Mouse (Mus musculus): ENCODE results near the gene Gas7.

Gene Gas7

DNA sequence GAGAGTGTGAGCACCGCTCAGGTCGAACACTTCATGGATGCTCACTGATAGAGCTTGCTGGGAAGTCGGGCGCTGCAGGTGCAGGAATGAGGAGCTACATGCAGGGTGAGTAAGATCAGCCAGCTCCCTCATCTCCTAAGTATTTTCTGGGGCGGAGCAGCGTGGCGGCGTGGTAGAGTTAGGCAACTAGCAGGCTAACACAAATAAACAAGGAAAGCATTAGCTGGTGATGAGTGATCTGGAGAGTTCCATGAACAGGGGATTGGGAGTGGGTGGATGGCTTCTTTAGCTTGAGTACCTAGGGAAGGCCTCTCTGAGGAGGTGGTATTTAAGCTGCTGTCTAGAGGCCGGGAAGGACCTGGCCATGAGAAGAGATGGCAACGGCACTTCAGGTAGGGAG, 77.5 kb downstream of the Gas7 start:
- in situ Hi-C loops (cut with MboI; ENCODE audit: low sequenced_read_pairs): no loop called here

DNA sequence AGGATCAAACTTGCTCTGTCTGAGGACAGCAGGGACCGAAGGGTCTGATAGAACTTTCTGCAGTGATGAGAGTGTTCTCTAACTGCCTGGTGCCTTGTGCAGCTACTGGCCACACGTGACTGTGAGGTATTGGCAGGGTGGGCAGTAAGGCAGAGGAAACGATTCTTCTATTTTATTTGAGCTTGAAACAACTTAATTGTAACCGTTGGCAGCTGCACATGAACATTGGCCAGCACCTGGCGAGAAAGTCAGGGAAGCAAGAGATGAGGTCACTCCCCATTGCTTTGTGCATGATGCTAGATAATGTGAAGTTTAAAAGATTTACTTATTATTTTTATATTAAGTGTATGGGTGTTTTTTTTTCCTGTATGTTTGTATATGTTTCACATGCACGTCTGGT, 77.9 kb downstream of the Gas7 start:
- in situ Hi-C loops (cut with MboI; ENCODE audit: low sequenced_read_pairs): no loop called here

GRCm38 (mm10) chr11:67535703-67536102, 80.5 kb downstream of the Gas7 start:
- in situ Hi-C loops (cut with MboI; ENCODE audit: low sequenced_read_pairs): no loop called here

GRCm38 (mm10) chr11:67536413-67536812, 81.2 kb downstream of the Gas7 start:
- in situ Hi-C loops (cut with MboI; ENCODE audit: low sequenced_read_pairs): no loop called here

DNA sequence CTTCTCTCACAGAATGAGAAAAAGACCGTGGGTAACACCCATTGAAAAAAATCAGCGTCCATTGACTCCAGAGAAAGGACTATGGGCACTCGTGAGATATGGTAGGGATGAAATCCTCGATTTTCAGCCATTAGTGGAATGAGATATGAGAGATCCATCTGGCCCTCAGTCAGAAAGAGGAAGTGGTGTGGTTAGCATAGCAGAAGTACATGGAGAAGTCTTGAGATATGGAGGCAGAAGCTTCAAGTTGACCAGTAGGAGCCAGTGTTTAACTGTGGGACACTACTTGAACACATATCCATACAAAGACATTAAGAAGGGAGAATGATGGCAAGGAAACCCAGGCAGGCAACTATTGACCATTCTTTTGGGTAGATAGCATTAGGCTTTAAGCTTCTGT, 82.1 kb downstream of the Gas7 start:
- in situ Hi-C loops (cut with MboI; ENCODE audit: low sequenced_read_pairs): no loop called here

DNA sequence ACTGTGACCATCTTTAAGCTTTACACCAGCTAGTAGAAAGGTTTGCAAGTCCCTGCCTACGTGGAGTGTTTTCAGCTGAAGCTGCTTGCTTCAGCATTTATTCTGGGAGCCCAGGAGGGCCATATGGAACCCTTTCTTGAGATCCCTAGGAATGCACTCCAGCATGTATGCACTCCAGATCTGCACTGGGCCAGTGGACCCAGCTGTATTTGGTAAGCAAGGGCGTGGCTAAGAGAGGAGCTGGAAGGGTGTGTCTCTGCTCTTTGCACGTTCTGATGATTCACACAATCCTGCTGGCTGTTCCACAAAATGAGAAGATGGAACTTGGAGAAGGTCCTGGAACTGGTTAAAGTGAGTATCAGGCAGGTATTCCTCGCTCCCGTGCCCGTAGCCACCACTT, 83.3 kb downstream of the Gas7 start:
- in situ Hi-C loops (cut with MboI; ENCODE audit: low sequenced_read_pairs): no loop called here

DNA sequence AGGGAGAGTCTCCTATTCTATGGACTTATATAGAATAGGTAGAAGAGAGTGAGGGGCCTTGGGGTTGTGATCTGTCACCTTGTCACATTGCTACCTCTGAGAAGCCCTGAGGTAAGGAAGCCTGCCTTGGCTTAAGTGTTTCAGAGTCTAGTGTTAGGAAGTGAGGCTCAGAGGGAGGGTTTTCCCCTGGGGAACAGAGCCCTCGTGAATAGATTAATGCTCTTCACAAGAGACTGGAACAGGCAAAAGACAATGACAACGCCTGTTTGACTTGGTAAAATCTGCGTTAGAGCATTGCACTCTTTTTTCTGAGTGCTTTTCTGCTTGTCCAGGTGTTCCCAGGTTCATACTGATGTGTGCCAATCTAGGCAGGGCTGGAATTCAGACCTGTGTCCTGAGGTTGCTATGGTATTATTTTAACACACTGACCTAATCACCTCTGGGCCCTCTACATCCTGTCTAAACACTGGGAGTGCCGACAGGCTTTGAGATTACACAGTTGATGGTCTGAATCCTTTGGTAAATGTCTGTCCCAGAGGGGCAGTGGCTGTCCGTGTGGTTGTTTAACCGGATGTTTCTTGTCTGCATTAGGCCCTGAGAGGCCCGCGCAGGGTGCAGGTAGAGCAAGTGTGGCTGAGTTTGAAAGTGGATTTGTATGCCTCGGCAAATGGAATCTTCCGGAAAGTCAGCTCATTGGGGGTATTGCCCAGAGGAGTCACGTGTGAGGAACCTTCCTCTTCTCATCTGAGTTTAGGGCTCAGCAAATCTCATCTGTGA, 89.6 kb downstream of the Gas7 start:
- in situ Hi-C loops (cut with MboI; ENCODE audit: low sequenced_read_pairs): no loop called here

- in situ Hi-C loops (cut with MboI; ENCODE audit: low sequenced_read_pairs): no loop called here
These were observed 91.3 kb downstream of the Gas7 start for GRCm38 (mm10) chr11:67546582-67546981.

DNA sequence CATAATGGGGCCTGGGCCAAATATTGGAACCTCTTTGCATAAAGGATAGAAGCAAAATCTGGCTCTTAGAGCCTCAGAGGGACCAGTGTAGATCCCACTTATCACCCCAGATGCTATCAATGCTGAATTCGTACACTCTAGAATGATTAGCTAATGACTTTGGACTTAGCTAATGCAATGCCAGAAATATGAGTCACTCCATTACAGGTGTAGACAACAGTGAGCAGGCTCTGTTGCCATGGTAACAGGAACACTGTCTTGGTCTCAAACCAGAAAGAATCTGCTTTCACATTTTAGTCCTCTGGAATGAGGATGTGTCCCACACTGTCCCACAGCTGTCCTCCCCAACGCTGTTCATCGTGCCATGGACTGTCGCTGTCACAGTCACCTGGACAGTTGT, 94.1 kb downstream of the Gas7 start:
- in situ Hi-C loops (cut with MboI; ENCODE audit: low sequenced_read_pairs): no loop called here

GRCm38 (mm10) chr11:67549762-67550488, 94.7 kb downstream of the Gas7 start:
- in situ Hi-C loops (cut with MboI; ENCODE audit: low sequenced_read_pairs): no loop called here

GRCm38 (mm10) chr11:67552400-67552799, 97.2 kb downstream of the Gas7 start:
- in situ Hi-C loops (cut with MboI; ENCODE audit: low sequenced_read_pairs): no loop called here

DNA sequence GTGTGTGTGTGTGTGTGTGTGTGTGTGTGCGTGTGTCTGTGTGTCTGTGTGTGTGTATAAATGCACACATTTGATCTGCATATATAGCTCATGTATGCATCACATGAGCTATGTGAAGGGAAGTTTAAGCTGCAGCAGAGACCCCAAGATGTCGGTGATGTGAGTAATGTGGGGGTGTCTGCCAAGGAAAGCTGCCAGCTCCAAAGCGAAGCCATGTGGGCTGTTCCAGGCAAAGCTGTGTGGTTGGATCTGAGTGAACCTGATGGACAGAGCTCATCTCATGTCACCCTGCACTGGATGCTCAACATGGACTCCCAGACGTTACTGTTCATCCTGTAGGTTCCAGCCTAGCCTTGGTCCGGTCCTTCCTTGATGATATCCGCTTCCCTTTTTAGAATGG, 99.0 kb downstream of the Gas7 start:
- in situ Hi-C loops (cut with MboI; ENCODE audit: low sequenced_read_pairs): no loop called here

GRCm38 (mm10) chr11:67556360-67556759, 101.1 kb downstream of the Gas7 start:
- in situ Hi-C loops (cut with MboI; ENCODE audit: low sequenced_read_pairs): no loop called here

DNA sequence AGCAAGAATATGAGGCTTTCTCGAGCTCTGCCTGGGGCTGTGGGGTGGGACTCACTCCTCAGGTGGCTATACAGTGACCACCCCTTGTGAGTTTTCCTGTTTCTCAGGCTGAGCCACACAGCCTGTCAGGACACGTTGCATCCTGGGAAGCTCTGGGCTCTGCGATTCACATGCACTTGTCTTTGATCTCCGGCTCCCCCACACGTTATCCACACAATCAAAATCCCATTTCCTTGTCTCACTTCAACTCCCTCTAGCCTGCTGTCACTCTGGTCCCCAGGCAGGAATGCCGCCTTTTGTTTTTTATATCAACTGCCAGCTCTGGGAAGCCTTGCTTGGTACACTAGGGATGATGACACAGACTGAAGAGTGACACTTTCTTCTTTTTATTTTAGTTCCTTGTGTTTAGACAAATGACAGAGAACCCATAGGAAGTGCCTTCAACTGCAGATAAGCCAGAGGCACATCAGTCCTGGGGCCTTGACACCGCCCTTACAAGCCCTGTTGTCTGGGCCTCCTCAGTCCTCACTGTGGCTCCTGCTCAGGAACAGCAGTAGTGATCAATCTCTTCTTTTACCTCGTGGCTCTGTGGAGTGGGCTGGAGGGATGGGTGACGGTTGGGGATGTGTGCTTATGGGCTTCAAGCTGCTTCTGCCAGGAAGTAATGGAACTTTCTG, 103.7 kb downstream of the Gas7 start:
- in situ Hi-C loops (cut with MboI; ENCODE audit: low sequenced_read_pairs): no loop called here

- in situ Hi-C loops (cut with MboI; ENCODE audit: low sequenced_read_pairs): no loop called here
These were observed 104.3 kb downstream of the Gas7 start for GRCm38 (mm10) chr11:67559522-67559921.

DNA sequence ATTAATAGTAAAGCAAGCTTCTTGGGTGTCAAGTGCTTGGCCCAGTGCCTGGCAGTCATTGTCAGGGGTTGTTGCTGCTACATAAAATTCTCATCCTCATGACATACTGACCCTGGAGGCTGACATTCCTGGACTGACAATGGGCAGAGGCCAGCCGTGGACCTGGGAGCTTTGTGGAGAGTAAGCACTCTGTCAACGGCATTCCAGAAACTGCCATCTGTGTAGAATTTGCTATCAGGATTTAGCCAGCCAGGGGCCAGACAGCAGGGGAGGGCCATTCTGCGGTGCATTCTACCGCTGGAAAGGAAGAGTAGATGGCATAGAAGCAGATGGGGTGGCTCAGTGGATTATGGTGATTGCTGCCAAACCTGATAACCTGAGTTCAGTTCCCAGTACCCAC, 106.4 kb downstream of the Gas7 start:
- in situ Hi-C loops (cut with MboI; ENCODE audit: low sequenced_read_pairs): no loop called here

DNA sequence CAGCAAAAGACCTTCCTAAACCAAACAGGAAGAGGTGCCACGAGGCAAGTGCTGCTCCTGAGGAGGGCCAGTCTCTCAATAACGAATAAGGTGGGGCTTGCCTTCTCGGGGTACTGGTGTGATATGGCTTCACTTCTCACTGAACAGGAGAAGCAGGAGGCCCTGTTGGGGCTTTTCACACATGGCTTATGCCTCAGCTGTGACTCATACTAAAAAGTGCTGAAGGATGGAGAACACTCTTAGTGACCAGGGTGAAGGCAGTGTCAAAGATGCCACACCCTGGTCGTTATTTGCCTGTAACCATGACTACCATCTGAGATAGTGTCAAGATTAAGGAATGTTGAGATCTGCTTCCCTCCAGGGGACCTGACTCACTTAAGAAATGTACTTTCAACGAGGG, 107.9 kb downstream of the Gas7 start:
- in situ Hi-C loops (cut with MboI; ENCODE audit: low sequenced_read_pairs): no loop called here

- in situ Hi-C loops (cut with MboI; ENCODE audit: low sequenced_read_pairs): no loop called here
These were observed 108.9 kb downstream of the Gas7 start for GRCm38 (mm10) chr11:67564003-67564637.

- in situ Hi-C loops (cut with MboI; ENCODE audit: low sequenced_read_pairs): no loop called here
These were observed 110.3 kb downstream of the Gas7 start for GRCm38 (mm10) chr11:67565512-67565911.

- in situ Hi-C loops (cut with MboI; ENCODE audit: low sequenced_read_pairs): no loop called here
These were observed 111.5 kb downstream of the Gas7 start for GRCm38 (mm10) chr11:67566704-67567103.

- in situ Hi-C loops (cut with MboI; ENCODE audit: low sequenced_read_pairs): no loop called here
These were observed 111.9 kb downstream of the Gas7 start for GRCm38 (mm10) chr11:67567184-67567583.

Measured in CH12F3 (cell line).